Mouse (Mus musculus): ENCODE data around the gene Msmb. TPM values are rescaled to one million over a fixed set of nuclear protein-coding genes. Genes with fewer than 3 reads are reported as not detected.
"Not testable (repeated sequence)": the region's sequence is repeated elsewhere in the genome, so short reads cannot be mapped to it uniquely, and the experiment has no call there.

Gene Msmb
- polyA plus RNA-seq, 1 experiment from 2014 or later: not detected

DNA sequence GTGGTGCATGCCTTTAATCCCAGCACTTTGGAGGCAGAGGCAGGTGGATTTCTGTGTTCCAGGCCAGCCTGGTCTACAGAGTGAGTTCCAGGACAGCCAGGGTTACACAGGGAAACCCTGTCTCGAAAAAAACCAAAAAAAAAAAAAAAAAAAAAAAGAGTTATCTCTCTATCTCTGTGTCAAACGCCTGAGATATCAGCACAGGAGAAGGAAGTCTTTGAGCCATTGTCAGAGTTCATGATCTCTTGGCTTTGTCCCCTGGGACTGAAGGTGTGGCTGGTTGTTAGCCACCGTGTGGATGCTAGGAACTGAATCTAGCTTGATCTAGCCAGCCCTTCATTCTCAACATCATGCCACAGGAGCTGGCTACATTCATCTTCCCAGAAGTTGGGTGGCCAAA, 5.4 kb upstream of the Msmb start:
- not testable (repeated sequence) for H3K27me3 ChIP-seq (replicated peaks; ENCODE audit: control insufficient read depth, insufficient read depth, low read length); H3K9ac ChIP-seq (ENCODE audit: low read depth, low read length); H3K36me3 ChIP-seq (ENCODE audit: control insufficient read depth, insufficient read depth, low read length); H3K9me3 ChIP-seq (ENCODE audit: control insufficient read depth, low read length); H3K4me2 ChIP-seq; DNase-seq (ENCODE audit: low spot score); H3K4me3 ChIP-seq (ENCODE audit: low read depth, low read length); ATAC-seq (replicated peaks; ENCODE audit: low FRiP score); H3K27ac ChIP-seq (ENCODE audit: low read depth, low read length)
- peaks cover 38% of the 10 kb centered on the region for H3K4me1 ChIP-seq (replicated peaks; ENCODE audit: control insufficient read depth, insufficient read depth, low read length)
- 37% methylated on average over 3 of the region's 3 CpGs for WGBS

- no peak overlapping the region for H3K9ac ChIP-seq (ENCODE audit: low read depth, low read length)
- no peak for DNase-seq (ENCODE audit: low spot score)
- ATAC-seq (replicated peaks; ENCODE audit: low FRiP score): peak; percentile 44
Measured at GRCm38 (mm10) chr14:32140359-32140965, 1.4 kb upstream of the Msmb start.

GRCm38 (mm10) chr14:32144734-32145133, 2.9 kb downstream of the Msmb start:
- Histone ChIP-seq H3K9ac (ENCODE audit: low read depth, low read length) (no peak overlapping the region), H3K27me3 (replicated peaks; ENCODE audit: control insufficient read depth, insufficient read depth, low read length) (no peaks in the 10 kb centered on the region), H3K9me3 (ENCODE audit: control insufficient read depth, low read length) (peaks cover 6% of the 10 kb centered on the region; the same call in 1 of the 2 replicates), H3K36me3 (ENCODE audit: control insufficient read depth, insufficient read depth, low read length) (no peaks in the 10 kb centered on the region), H3K27ac (ENCODE audit: low read depth, low read length) (no peak overlapping the region), H3K4me1 (replicated peaks; ENCODE audit: control insufficient read depth, insufficient read depth, low read length) (peaks cover 6% of the 10 kb centered on the region), H3K4me3 (ENCODE audit: low read depth, low read length) (no peak overlapping the region), H3K4me2 (no peak overlapping the region)
- ATAC-seq (replicated peaks; ENCODE audit: low FRiP score) (no peak), DNase-seq (ENCODE audit: low spot score) (no peak)

More at GRCm38 (mm10) chr14:32140359-32140965, 1.4 kb upstream of the Msmb start:
- Histone ChIP-seq H3K4me1 (replicated peaks; ENCODE audit: control insufficient read depth, insufficient read depth, low read length) (peaks cover 13% of the 10 kb centered on the region), H3K4me3 (ENCODE audit: low read depth, low read length) (no peak overlapping the region), H3K27me3 (replicated peaks; ENCODE audit: control insufficient read depth, insufficient read depth, low read length) (no peaks in the 10 kb centered on the region), H3K4me2 (no peak overlapping the region), H3K9me3 (ENCODE audit: control insufficient read depth, low read length) (no peaks in the 10 kb centered on the region), H3K36me3 (ENCODE audit: control insufficient read depth, insufficient read depth, low read length) (no peaks in the 10 kb centered on the region), H3K27ac (ENCODE audit: low read depth, low read length) (no peak overlapping the region)
- 53% methylated on average over 5 of the region's 5 CpGs for WGBS

- peak overlapping the region; percentile 8; the same call in 1 of the 2 replicates for H3K4me3 ChIP-seq (ENCODE audit: low read depth, low read length)
- H3K4me1 ChIP-seq (replicated peaks; ENCODE audit: control insufficient read depth, insufficient read depth, low read length): peaks cover 6% of the 10 kb centered on the region
- peak overlapping the region; percentile 60 for H3K4me2 ChIP-seq
- ATAC-seq (replicated peaks; ENCODE audit: low FRiP score) (0 out of 2 replicates have a peak, but pooled peaks have one; percentile 21), DNase-seq (ENCODE audit: low spot score) (no peak)
- H3K27ac ChIP-seq (ENCODE audit: low read depth, low read length): peak overlapping the region; percentile 80
- H3K36me3 ChIP-seq (ENCODE audit: control insufficient read depth, insufficient read depth, low read length): no peaks in the 10 kb centered on the region
- WGBS: 58% methylated on average over 4 of the region's 4 CpGs
- peak overlapping the region; percentile 49 for H3K9ac ChIP-seq (ENCODE audit: low read depth, low read length)
- peaks cover 6% of the 10 kb centered on the region; the same call in 1 of the 2 replicates for H3K9me3 ChIP-seq (ENCODE audit: control insufficient read depth, low read length)
- H3K27me3 ChIP-seq (replicated peaks; ENCODE audit: control insufficient read depth, insufficient read depth, low read length): no peaks in the 10 kb centered on the region
Measured at GRCm38 (mm10) chr14:32145401-32145800, 3.6 kb downstream of the Msmb start.

DNA sequence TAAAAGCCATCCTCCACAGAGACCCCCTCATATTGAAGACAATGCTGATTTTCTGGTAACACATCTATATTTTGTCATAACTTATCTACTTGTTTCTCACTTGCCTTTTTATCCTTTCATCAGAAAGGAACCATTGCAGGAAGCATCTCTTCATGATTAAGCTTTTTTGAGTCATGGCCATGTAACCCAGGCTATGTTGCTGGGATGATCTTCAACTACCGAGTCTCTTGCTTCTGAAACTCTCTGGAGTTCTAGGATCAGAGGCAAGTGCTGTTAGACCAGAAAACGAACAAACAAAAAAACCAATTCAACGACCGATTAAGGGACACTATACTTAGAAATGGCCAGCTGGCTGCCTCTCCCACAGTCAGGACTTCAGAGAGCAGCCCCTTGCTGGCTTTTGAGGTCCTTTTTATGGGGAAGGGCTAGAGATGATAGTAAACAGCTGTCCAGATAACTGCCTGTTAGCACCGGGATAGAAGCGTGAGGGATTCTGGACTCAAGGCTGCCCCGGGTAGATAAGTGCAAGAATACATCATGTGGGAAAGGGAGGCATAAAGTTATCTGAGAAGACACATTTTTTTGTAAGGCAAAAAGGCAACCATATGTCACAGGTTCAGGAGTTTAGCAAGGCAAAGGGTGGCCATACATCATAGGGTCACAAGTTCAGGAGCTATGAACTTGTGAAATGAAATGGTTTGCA, 4.1 kb downstream of the Msmb start:
- Histone ChIP-seq H3K36me3 (ENCODE audit: control insufficient read depth, insufficient read depth, low read length) (no peaks in the 10 kb centered on the region), H3K4me1 (replicated peaks; ENCODE audit: control insufficient read depth, insufficient read depth, low read length) (peaks cover 6% of the 10 kb centered on the region), H3K27ac (ENCODE audit: low read depth, low read length) (peak overlapping the region; percentile 80), H3K27me3 (replicated peaks; ENCODE audit: control insufficient read depth, insufficient read depth, low read length) (no peaks in the 10 kb centered on the region), H3K9me3 (ENCODE audit: control insufficient read depth, low read length) (peaks cover 6% of the 10 kb centered on the region; the same call in 1 of the 2 replicates), H3K4me2 (peak overlapping the region; percentile 60), H3K4me3 (ENCODE audit: low read depth, low read length) (peak overlapping the region; percentile 8; the same call in 1 of the 2 replicates), H3K9ac (ENCODE audit: low read depth, low read length) (peak overlapping the region; percentile 49)
- 33% methylated on average over 7 of the region's 7 CpGs for WGBS
- ATAC-seq (replicated peaks; ENCODE audit: low FRiP score) (peak; percentile 96), DNase-seq (ENCODE audit: low spot score) (no peak)

DNA sequence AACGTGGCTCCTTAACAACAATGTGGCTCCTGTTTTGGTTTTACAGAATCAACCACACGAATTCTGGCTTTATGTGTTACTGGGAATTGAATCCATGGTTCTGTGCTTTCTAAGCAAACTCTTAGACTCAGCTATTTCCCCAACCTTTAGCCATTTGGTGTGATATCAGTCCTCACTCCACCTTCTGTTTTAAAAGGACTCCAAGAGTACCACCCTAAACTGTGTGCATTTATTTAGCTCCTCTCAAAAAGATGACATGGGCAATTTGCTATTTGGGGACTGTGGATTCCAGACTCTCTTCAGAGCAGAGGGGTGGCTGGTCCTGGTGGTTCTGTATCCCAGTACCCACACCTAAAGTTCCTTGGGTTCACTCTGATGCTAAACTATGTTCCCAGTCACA, 4.8 kb downstream of the Msmb start:
- no peak overlapping the region for H3K4me3 ChIP-seq (ENCODE audit: low read depth, low read length)
- H3K27me3 ChIP-seq (replicated peaks; ENCODE audit: control insufficient read depth, insufficient read depth, low read length): no peaks in the 10 kb centered on the region
- H3K9ac ChIP-seq (ENCODE audit: low read depth, low read length): no peak overlapping the region
- H3K36me3 ChIP-seq (ENCODE audit: control insufficient read depth, insufficient read depth, low read length): no peaks in the 10 kb centered on the region
- H3K4me2 ChIP-seq: peak overlapping the region; percentile 3; the same call in 1 of the 2 replicates
- peak overlapping the region; percentile 80 for H3K27ac ChIP-seq (ENCODE audit: low read depth, low read length)
- peaks cover 6% of the 10 kb centered on the region for H3K4me1 ChIP-seq (replicated peaks; ENCODE audit: control insufficient read depth, insufficient read depth, low read length)
- ATAC-seq (replicated peaks; ENCODE audit: low FRiP score): no peak; the same call in 1 of the 2 replicates
- H3K9me3 ChIP-seq (ENCODE audit: control insufficient read depth, low read length): peaks cover 6% of the 10 kb centered on the region; the same call in 1 of the 2 replicates
- no peak for DNase-seq (ENCODE audit: low spot score)
- 50% methylated on average over 2 of the region's 2 CpGs for WGBS

DNA sequence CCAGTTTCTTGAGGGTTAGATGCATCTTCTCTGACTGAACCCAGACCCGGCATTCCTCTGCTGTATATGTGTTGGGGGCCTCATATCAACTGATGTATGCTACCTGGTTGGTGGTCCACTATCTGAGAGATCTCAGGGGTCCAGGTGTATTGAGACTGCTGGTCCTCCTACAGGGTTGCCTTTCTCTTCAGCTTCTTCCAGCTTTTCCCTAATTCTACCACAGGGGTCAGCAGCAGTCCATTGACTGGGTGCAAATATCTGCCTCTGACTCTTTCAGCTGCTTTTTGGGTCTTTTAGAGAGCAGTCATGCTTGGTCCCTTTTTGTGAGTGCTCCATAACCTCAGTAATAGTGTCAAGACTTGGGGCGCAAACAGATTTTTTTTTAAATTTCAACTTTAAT, 9.0 kb downstream of the Msmb start:
- Histone ChIP-seq H3K9ac (ENCODE audit: low read depth, low read length) (no peak overlapping the region), H3K36me3 (ENCODE audit: control insufficient read depth, insufficient read depth, low read length) (no peaks in the 10 kb centered on the region), H3K4me3 (ENCODE audit: low read depth, low read length) (no peak overlapping the region), H3K4me2 (no peak overlapping the region), H3K27me3 (replicated peaks; ENCODE audit: control insufficient read depth, insufficient read depth, low read length) (no peaks in the 10 kb centered on the region), H3K9me3 (ENCODE audit: control insufficient read depth, low read length) (peaks cover 6% of the 10 kb centered on the region; the same call in 1 of the 2 replicates), H3K27ac (ENCODE audit: low read depth, low read length) (no peak overlapping the region), H3K4me1 (replicated peaks; ENCODE audit: control insufficient read depth, insufficient read depth, low read length) (peaks cover 3% of the 10 kb centered on the region)
- 84% methylated on average over 2 of the region's 2 CpGs for WGBS
- no peak for ATAC-seq (replicated peaks; ENCODE audit: low FRiP score)
- DNase-seq (ENCODE audit: low spot score): no peak

- H3K9ac ChIP-seq (ENCODE audit: low read depth, low read length): no peak overlapping the region
- H3K4me3 ChIP-seq (ENCODE audit: low read depth, low read length): no peak overlapping the region
- no peak overlapping the region for H3K4me2 ChIP-seq
- peaks cover 6% of the 10 kb centered on the region; the same call in 1 of the 2 replicates for H3K9me3 ChIP-seq (ENCODE audit: control insufficient read depth, low read length)
- 89% methylated on average over 18 of the region's 18 CpGs for WGBS
- H3K36me3 ChIP-seq (ENCODE audit: control insufficient read depth, insufficient read depth, low read length): no peaks in the 10 kb centered on the region
- no peaks in the 10 kb centered on the region for H3K27me3 ChIP-seq (replicated peaks; ENCODE audit: control insufficient read depth, insufficient read depth, low read length)
- H3K4me1 ChIP-seq (replicated peaks; ENCODE audit: control insufficient read depth, insufficient read depth, low read length): no peaks in the 10 kb centered on the region
- DNase-seq (ENCODE audit: low spot score) (no peak), ATAC-seq (replicated peaks; ENCODE audit: low FRiP score) (no peak)
- no peak overlapping the region for H3K27ac ChIP-seq (ENCODE audit: low read depth, low read length)
Measured at GRCm38 (mm10) chr14:32152243-32152965, 10.6 kb downstream of the Msmb start.
